Mouse (Mus musculus): ENCODE measurements around the gene Rbfox1. TPM values are rescaled to one million over a fixed set of nuclear protein-coding genes. Genes with fewer than 3 reads are reported as not detected.

The Rbfox1 gene
- total RNA-seq, 2 experiments from 2014 or later: not detected

GRCm38 (mm10) chr16:7103301-7103700, 1218.1 kb downstream of the Rbfox1 start:
- ATAC-seq (ENCODE audit: poor library complexity, severe bottlenecking): no peak

GRCm38 (mm10) chr16:7106450-7107015, 1221.4 kb downstream of the Rbfox1 start:
- no peak for ATAC-seq (ENCODE audit: poor library complexity, severe bottlenecking)

GRCm38 (mm10) chr16:7115945-7116344, 1230.8 kb downstream of the Rbfox1 start:
- ATAC-seq (ENCODE audit: poor library complexity, severe bottlenecking): no peak

GRCm38 (mm10) chr16:7129591-7129990, 1244.4 kb downstream of the Rbfox1 start:
- ATAC-seq (ENCODE audit: poor library complexity, severe bottlenecking): no peak

- ATAC-seq (ENCODE audit: poor library complexity, severe bottlenecking): no peak
These were observed 1247.3 kb downstream of the Rbfox1 start for GRCm38 (mm10) chr16:7132434-7132833.

GRCm38 (mm10) chr16:7136971-7137370, 1251.8 kb downstream of the Rbfox1 start:
- no peak for ATAC-seq (ENCODE audit: poor library complexity, severe bottlenecking)

GRCm38 (mm10) chr16:7139480-7139879, 1254.3 kb downstream of the Rbfox1 start:
- no peak for ATAC-seq (ENCODE audit: poor library complexity, severe bottlenecking)

GRCm38 (mm10) chr16:7140909-7141308, 1255.8 kb downstream of the Rbfox1 start:
- no peak for ATAC-seq (ENCODE audit: poor library complexity, severe bottlenecking)

- ATAC-seq (ENCODE audit: poor library complexity, severe bottlenecking): no peak
These were observed 1260.3 kb downstream of the Rbfox1 start for GRCm38 (mm10) chr16:7145505-7145904.

GRCm38 (mm10) chr16:7146454-7146853, 1261.3 kb downstream of the Rbfox1 start:
- ATAC-seq (ENCODE audit: poor library complexity, severe bottlenecking): no peak

- no peak for ATAC-seq (ENCODE audit: poor library complexity, severe bottlenecking)
These were observed 1262.7 kb downstream of the Rbfox1 start for GRCm38 (mm10) chr16:7147884-7148283.

- no peak for ATAC-seq (ENCODE audit: poor library complexity, severe bottlenecking)
These were observed 1264.1 kb downstream of the Rbfox1 start for GRCm38 (mm10) chr16:7149106-7149899.

GRCm38 (mm10) chr16:7150201-7150791, 1265.1 kb downstream of the Rbfox1 start:
- ATAC-seq (ENCODE audit: poor library complexity, severe bottlenecking): no peak

- no peak for ATAC-seq (ENCODE audit: poor library complexity, severe bottlenecking)
These were observed 1267.2 kb downstream of the Rbfox1 start for GRCm38 (mm10) chr16:7152401-7152800.

- no peak for ATAC-seq (ENCODE audit: poor library complexity, severe bottlenecking)
These were observed 1269.5 kb downstream of the Rbfox1 start for GRCm38 (mm10) chr16:7154671-7155070.

GRCm38 (mm10) chr16:7158856-7159826, 1274.0 kb downstream of the Rbfox1 start:
- ATAC-seq (ENCODE audit: poor library complexity, severe bottlenecking): no peak

GRCm38 (mm10) chr16:7159827-7160217, 1274.7 kb downstream of the Rbfox1 start:
- no peak for ATAC-seq (ENCODE audit: poor library complexity, severe bottlenecking)

- no peak for ATAC-seq (ENCODE audit: poor library complexity, severe bottlenecking)
These were observed 1277.0 kb downstream of the Rbfox1 start for GRCm38 (mm10) chr16:7162168-7162567.

GRCm38 (mm10) chr16:7163688-7164087, 1278.5 kb downstream of the Rbfox1 start:
- no peak for ATAC-seq (ENCODE audit: poor library complexity, severe bottlenecking)

- ATAC-seq (ENCODE audit: poor library complexity, severe bottlenecking): no peak
These were observed 1279.1 kb downstream of the Rbfox1 start for GRCm38 (mm10) chr16:7164153-7164737.

- no peak for ATAC-seq (ENCODE audit: poor library complexity, severe bottlenecking)
These were observed 1290.8 kb downstream of the Rbfox1 start for GRCm38 (mm10) chr16:7175960-7176359.

Measured in megakaryocyte, adult 5-6 weeks (primary cell).